Mouse (Mus musculus) erythroblast, embryonic 14.5 days (primary cell): ENCODE results near the gene H6pd.

ENCODE experiments used
- GATA1 ChIP-seq: IDR thresholded peaks from 2 replicates; pipeline ENCODE4 v1.6.1; 2012; ENCODE audit warnings: low read length, inconsistent platforms, mixed read lengths
- TAL1 ChIP-seq: IDR thresholded peaks from 3 replicates; pipeline ENCODE4 v1.6.1; 2012; ENCODE audit warnings: low read length, inconsistent platforms, mixed read lengths

- TF ChIP-seq GATA1 (no peak), TAL1 (no peak)
Observed at GRCm38 (mm10) chr4:149947396-149947795, 61.4 kb downstream of the H6pd start.
